ENCODE assay signal across 8 mouse cellular contexts in the genomic region with DNA sequence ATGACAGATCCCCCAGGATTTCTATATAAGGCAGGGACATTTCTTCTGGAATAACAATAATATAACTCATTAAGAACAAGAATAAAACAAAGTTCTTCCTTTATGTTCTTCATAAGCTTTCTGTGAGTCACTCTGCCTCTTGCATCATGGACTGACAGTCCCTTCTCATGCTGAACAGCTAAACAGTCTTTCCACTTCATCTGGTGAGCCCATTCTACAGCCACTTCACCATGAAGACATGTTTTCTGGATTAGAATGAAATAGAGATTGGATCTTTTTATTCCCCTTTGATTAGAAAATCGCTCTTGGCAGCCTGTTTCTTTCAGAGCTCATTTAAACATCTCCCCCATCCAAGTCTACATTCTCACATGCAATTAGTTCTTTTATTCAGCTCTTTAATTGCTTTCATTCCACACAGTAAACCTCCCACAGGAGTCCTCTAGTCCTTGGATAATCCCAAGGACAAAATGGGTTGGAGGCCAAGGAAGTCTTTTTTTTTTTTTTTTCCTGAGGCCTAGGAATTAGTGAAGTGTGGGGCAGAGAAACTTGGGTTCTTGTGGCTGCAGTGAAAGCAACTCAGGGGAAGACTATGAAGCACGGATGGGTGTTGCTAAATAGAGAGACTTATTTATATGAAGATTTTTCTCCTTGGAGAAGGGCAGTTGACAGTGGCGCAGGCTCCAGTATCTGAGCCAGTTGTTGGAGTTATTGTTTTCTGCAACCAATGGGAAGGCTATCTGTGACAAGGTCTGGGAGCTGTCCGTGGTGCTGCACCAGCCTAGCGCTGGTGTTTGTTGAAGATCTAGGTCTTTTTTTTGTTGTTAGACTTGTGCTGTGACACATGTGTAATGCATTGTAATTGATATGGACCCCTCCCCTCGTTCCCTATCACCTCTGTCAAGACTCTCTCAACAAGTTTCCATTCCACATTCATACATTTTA.
DNase-seq lines count a peak whose midpoint lies in the region; ATAC-seq lines count a peak whose summit lies in the region.

No protein-coding gene starts in this region.

- H3K27ac ChIP-seq in kidney, embryonic 15.5 days, result no peak overlapping the region

- WGBS in kidney, embryonic 15.5 days, result 24% methylated on average over 6 of the region's 6 CpGs

- H3K9me3 ChIP-seq in kidney, embryonic 15.5 days (replicated peaks), result no peaks in the 10 kb centered on the region

- no peaks in the 10 kb centered on the region for H3K36me3 ChIP-seq in kidney, embryonic 15.5 days

- no peaks in the 10 kb centered on the region for H3K4me1 ChIP-seq in kidney, embryonic 15.5 days

- H3K4me2 ChIP-seq in kidney, embryonic 15.5 days, result no peak overlapping the region

- no peak overlapping the region for H3K9ac ChIP-seq in kidney, embryonic 15.5 days

- H3K27me3 ChIP-seq in kidney, embryonic 15.5 days, result no peaks in the 10 kb centered on the region; the same call in 1 of the 2 replicates

- ATAC-seq in kidney, embryonic 15.5 days (replicated peaks; ENCODE audit: low FRiP score), result no peak
- no peak for ATAC-seq in megakaryocyte, adult 5-6 weeks (ENCODE audit: poor library complexity, severe bottlenecking)

- peak; percentile 49 to 50 for DNase-seq in kidney, postnatal 25 days
- peak; percentile 66 for DNase-seq in adipocyte (ENCODE audit: low spot score)
- peak; percentile 85 for DNase-seq in forelimb bud, embryonic 11.5 days (ENCODE audit: low read depth, low spot score)
- peak; percentile 77 for DNase-seq in retina, embryonic 14.5 days (ENCODE audit: low spot score)
- DNase-seq in left cerebral cortex, adult 9 months (ENCODE audit: low spot score in 2 of 2), result no peak
- DNase-seq in left cerebral cortex, adult 18-20 months (ENCODE audit: low spot score in 2 of 2), result no peak

- H3K4me3 ChIP-seq in kidney, embryonic 15.5 days (replicated peaks), result no peak overlapping the region

Comparison
In these comparisons a context has a peak if more than half of its experiments do, and no peak if none do; other contexts are left out.
1. DNase-seq: peak in kidney, postnatal 25 days (2 of 2), adipocyte (single experiment), forelimb bud, embryonic 11.5 days (single experiment) and retina, embryonic 14.5 days (single experiment); none in left cerebral cortex, adult 9 months (0 of 2) and left cerebral cortex, adult 18-20 months (0 of 2).